Mouse (Mus musculus) bone marrow macrophage, adult 2 months (primary cell): ENCODE data around the gene Ttll3.

ENCODE experiments used
- CTCF ChIP-seq: IDR thresholded peaks from 2 replicates; pipeline ENCODE4 v1.5.1; 2012; ENCODE audit warnings: low read depth, mild to moderate bottlenecking, low read length, moderate library complexity
- POLR2A ChIP-seq: IDR thresholded peaks from 2 replicates; pipeline ENCODE4 v1.6.1; 2012; ENCODE audit warnings: mild to moderate bottlenecking, low read depth, low read length, borderline replicate concordance

- TF ChIP-seq POLR2A = no peak
- no peak for TF ChIP-seq CTCF
Measured at GRCm38 (mm10) chr6:113368577-113368976, 20.5 kb upstream of the Ttll3 start.
